Mouse (Mus musculus): Measurements from ENCODE around the gene Hist1h4j. TPM values are rescaled to one million over a fixed set of nuclear protein-coding genes. Genes with fewer than 3 reads are reported as not detected.

Hist1h4j gene
- polyA plus RNA-seq (2017; shearing (Covaris generic)), result not detected

DNA sequence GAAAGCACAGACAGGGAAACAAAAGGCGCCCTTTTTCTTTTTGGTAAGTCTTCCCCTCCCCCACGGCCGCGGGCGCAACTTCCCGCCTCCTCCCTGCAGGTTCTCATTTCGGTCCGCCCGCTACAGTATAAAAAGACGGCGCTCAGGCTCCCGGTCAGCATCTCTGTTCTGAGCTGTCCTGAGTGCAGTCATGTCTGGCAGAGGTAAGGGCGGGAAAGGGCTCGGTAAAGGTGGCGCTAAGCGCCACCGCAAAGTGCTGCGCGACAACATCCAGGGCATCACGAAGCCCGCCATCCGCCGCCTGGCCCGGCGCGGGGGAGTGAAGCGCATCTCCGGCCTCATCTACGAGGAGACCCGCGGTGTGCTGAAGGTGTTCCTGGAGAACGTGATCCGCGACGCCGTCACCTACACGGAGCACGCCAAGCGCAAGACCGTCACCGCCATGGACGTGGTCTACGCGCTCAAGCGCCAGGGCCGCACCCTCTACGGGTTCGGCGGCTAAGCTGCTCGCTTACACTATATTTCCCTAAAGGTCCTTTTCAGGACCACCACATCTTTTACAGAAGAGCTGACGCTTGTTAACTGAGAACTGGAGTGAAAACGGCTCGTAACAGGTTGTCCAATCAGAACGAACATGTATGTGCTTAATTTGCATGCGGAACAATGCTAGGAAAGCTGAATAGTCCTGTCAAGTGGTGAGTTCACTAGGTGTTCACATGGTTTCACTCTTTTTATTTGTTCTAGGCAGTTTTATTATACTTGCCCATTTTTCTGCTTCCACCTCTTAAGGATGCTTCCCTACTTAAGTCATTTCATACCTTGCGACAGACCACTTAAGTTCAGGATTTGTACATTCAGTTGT is at the start of gene Hist1h4j:
TSS of gene Hist1h4j (plus strand) at position 159 of the 862 bp plus-strand sequence.

DNA sequence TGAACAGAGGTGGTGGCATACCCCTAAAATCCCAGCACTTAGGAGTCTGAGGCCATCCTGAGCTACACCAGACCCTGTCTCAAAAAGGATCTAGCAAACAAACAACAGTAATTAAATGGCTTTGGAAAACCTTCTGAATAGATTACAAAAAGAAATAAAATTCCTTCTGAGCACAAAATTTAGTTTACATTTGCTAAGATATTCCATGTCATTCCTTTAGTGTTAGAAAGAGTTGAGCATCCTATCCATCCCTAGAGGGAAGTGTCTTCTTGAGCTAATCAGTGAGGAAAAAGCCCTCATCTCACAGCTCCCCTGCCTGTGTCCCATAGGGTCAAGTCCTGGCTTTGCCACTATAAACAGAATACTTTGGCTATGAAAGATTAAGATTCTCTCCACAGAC is 37.1 kb upstream of the Hist1h4j start, which contains the start of gene Olfr1359:
TSS of gene Olfr1359 (plus strand) at position 301 of the 400 bp plus-strand sequence.

DNA sequence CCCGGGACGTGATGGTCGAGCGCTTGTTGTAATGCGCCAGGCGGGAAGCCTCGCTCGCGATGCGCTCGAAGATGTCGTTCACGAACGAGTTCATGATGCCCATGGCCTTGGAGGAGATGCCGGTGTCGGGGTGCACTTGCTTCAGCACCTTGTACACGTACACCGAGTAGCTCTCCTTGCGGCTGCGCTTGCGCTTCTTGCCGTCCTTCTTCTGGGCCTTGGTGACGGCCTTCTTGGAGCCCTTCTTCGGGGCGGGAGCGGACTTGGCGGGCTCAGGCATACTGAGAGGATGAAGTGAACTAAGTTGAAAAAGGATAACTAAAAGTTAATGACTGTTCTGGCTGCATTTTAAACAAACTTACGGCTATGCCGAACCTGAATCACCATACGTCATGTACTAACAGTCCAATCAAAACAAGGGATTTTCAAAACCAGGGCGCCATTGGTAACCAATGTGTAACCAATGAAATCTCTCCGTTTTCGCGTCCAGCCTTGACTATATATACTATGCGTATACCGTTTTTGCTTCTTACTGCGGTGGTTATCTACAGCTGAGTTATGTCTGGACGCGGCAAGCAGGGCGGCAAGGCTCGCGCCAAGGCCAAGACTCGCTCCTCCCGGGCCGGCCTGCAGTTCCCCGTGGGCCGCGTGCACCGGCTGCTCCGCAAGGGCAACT is 18.9 kb upstream of the Hist1h4j start, which contains the start of the genes Hist1h2bl and Hist1h2ai:
TSS of gene Hist1h2bl (minus strand) at position 280 of the 676 bp plus-strand sequence.
TSS of gene Hist1h2ai (plus strand) at position 559 of the 676 bp plus-strand sequence.

DNA sequence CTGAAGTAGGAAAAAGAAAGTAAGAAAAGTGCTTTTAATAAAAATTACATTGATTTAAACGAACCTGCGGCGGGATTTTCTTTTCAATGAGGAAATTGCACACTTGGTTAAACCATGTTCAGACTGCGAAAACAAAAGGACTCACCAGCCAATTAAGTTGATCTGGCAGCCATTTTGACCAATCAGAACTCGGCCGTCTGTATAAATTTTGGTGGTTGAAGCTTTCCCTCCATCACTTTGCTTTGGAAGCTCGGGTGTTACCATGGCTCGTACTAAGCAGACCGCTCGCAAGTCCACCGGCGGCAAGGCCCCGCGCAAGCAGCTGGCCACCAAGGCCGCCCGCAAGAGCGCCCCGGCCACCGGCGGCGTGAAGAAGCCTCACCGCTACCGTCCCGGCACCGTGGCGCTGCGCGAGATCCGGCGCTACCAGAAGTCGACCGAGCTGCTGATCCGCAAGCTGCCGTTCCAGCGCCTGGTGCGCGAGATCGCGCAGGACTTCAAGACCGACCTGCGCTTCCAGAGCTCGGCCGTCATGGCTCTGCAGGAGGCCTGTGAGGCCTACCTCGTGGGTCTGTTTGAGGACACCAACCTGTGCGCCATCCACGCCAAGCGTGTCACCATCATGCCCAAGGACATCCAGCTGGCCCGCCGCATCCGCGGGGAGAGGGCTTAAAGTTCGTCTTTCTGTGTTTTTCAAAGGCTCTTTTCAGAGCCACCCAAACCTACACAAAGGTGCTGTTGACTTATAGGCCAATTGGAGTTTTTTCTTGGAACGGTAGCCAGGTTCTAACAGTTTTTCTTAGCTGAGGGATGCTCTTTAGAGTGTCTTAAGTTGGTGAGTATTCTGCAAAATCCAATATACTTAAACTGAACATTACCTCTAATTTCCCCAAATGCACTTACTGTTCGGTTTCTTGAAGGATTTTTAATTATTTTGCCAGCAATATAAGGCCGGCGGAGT is 17.2 kb upstream of the Hist1h4j start, which contains the start of gene Hist1h3h:
TSS of gene Hist1h3h (plus strand) at position 263 of the 961 bp plus-strand sequence.

DNA sequence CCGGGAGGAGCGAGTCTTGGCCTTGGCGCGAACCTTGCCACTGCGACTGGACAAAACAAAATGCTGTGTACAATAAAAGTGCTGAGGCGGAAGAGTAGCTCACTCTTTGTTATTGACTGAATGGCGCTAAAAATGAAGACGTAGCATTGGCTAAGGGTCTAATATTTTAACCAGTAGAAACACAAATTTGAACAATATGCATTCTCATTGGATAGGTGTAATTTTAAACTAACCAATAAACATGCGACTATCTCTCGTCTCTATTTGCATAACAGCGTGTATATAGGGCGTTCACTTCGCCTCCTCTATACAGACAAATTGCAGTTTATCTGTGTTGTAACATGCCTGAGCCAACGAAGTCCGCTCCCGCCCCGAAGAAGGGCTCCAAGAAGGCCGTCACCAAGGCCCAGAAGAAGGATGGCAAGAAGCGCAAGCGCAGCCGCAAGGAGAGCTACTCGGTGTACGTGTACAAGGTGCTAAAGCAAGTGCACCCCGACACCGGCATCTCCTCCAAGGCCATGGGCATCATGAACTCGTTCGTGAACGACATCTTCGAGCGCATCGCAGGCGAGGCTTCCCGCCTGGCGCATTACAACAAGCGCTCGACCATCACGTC is 13.0 kb upstream of the Hist1h4j start, which contains the start of gene Hist1h2bm:
TSS of gene Hist1h2bm (plus strand) at position 288 of the 616 bp plus-strand sequence.

DNA sequence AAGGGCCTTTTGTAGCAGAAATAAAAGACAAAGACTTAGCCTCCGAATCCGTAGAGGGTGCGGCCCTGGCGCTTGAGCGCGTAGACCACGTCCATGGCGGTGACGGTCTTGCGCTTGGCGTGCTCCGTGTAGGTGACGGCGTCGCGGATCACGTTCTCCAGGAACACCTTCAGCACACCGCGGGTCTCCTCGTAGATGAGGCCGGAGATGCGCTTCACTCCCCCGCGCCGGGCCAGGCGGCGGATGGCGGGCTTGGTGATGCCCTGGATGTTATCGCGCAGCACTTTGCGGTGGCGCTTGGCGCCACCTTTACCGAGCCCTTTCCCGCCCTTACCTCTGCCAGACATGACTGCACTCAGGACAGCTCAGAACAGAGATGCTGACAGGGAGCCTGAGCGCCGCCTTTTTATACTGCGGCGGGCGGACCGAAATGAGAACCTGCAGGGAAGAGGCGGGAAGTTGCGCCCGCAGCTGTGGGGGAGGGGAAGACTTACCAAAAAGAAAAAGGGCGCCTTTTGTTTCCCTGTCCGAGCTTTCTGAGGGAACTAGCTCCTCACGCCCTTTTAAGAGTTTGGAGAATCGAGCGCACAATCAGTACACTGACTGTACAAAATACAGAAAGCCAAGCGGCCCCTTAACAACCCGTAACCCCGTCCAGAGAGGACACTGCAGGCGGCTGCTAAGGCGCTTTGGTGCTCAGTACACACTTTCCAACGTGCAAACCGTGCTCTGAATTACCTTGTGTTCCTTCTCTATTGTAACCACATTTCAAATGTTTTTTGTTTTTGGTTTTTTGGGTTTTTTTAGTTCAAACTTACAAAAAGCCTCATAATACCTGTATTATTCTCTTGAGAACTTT is 15.5 kb downstream of the Hist1h4j start, which contains the start of gene Hist1h4k:
TSS of gene Hist1h4k (minus strand) at position 347 of the 859 bp plus-strand sequence.

DNA sequence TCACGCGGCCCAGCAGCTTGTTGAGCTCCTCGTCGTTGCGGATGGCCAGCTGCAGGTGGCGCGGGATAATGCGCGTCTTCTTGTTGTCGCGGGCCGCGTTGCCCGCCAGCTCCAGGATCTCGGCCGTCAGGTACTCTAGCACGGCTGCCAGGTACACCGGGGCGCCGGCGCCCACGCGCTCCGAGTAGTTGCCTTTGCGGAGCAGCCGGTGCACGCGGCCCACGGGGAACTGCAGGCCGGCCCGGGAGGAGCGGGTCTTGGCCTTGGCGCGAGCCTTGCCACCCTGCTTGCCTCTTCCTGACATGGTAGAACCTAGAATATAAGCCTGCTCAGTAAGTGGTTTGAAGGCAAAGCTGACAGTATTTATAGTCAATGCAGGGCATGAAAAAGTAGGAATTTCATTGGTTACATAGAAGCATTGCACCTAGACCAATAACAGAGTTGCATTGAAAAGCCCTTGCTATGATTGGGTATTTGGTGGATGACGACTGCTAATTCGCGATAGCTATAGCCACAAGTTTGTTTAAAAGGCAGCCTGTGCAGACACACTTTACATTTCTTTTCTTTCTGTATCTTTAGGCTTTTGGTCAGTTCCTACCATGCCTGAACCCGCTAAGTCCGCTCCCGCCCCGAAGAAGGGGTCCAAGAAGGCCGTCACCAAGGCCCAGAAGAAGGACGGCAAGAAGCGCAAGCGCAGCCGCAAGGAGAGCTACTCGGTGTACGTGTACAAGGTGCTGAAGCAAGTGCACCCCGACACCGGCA is 18.8 kb downstream of the Hist1h4j start, which contains the start of the genes Hist1h2ak and Hist1h2bn:
TSS of gene Hist1h2ak (minus strand) at position 304 of the 762 bp plus-strand sequence.
TSS of gene Hist1h2bn (plus strand) at position 600 of the 762 bp plus-strand sequence.

DNA sequence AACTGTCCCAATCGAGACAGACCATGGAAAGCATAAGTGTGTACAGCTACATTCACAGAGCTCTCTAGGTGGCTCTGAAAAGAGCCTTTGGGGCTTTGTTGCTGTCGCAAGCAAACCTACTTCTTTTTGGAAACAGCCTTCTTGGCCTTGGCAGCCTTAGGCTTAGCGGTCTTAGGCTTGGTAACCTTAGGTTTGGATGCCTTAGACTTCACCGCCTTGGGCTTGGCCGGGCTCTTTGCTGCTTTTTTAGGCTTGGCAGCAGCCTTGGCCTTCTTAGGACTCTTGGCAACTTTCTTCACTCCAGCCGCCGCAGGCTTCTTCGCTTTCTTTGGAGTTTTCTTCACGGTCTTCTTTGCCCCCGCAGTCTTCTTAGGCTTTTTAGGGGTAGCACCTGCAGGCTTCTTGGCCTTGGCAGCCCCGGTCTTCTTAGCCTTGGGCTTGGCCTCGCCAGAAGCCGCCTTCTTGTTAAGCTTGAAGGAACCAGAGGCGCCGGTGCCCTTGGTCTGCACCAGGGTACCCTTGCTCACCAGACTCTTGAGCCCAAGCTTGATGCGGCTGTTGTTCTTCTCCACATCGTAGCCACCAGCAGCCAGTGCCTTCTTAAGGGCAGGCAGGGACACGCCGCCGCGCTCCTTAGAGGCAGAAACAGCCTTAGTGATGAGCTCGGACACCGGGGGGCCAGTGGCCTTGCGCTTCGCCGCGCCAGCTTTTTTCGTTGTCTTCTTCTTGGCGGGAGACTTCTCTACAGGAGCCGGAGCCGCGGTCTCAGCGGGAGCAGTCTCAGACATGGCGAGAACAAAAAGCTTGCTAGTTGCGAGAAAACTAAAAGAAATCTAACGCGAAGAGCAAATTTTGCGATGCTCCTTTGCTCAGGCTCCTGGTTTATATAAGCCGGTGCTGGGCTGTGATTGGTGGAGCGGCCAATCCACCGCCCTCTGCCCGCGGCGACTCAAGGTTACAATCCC is 45.2 kb downstream of the Hist1h4j start, which contains the start of gene Hist1h1b:
TSS of gene Hist1h1b (minus strand) at position 859 of the 965 bp plus-strand sequence.

DNA sequence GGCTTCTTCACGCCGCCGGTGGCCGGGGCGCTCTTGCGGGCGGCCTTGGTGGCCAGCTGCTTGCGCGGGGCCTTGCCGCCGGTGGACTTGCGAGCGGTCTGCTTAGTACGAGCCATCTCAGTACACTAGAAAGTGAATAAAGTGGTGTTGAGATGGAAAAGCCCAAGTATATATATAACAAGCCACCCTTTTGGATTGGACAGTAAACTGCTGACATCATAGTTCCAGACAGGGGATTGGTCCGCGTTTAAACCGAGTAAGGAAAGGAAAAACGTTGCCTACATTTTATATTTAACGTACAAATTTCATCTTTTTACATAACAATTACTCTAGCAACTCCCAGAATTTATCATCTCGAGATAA is 48.4 kb downstream of the Hist1h4j start, which contains the start of gene Hist1h3i:
TSS of gene Hist1h3i (minus strand) at position 116 of the 363 bp plus-strand sequence.

Other genes starting within 250 kb of the Hist1h4j start
- gene AK157302, start 239.8 kb upstream of the Hist1h4j start, polyA plus RNA-seq (2017; shearing (Covaris generic)), result not detected
- 11.1 TPM for gene Gm11273, start 233.6 kb upstream of the Hist1h4j start, polyA plus RNA-seq (2017; shearing (Covaris generic))
- gene Zkscan8, start 203.9 kb upstream of the Hist1h4j start, polyA plus RNA-seq (2017; shearing (Covaris generic)), result 10.4 TPM
- gene Olfr1366, start 192.3 kb upstream of the Hist1h4j start, polyA plus RNA-seq (2017; shearing (Covaris generic)), result not detected
- gene Olfr1535, start 175.2 kb upstream of the Hist1h4j start, polyA plus RNA-seq (2017; shearing (Covaris generic)), result 0.20 TPM
- not detected for gene Olfr1364, start 153.3 kb upstream of the Hist1h4j start, polyA plus RNA-seq (2017; shearing (Covaris generic))
- not detected for gene Olfr1362, start 121.0 kb upstream of the Hist1h4j start, polyA plus RNA-seq (2017; shearing (Covaris generic))
- gene Olfr11, start 92.5 kb upstream of the Hist1h4j start, polyA plus RNA-seq (2017; shearing (Covaris generic)), result not detected
- not detected for gene Olfr1361, start 71.7 kb upstream of the Hist1h4j start, polyA plus RNA-seq (2017; shearing (Covaris generic))
- gene Olfr1360, start 57.7 kb upstream of the Hist1h4j start, polyA plus RNA-seq (2017; shearing (Covaris generic)), result not detected
- gene Olfr1359, start 37.0 kb upstream of the Hist1h4j start, polyA plus RNA-seq (2017; shearing (Covaris generic)), result not detected
- gene Hist1h2bl, start 18.9 kb upstream of the Hist1h4j start, polyA plus RNA-seq (2017; shearing (Covaris generic)), result not detected
- gene Hist1h2ai, start 18.6 kb upstream of the Hist1h4j start, polyA plus RNA-seq (2017; shearing (Covaris generic)), result not detected
- not detected for gene Hist1h3h, start 17.4 kb upstream of the Hist1h4j start, polyA plus RNA-seq (2017; shearing (Covaris generic))
- 0.82 TPM for gene Hist1h2bm, start 13.0 kb upstream of the Hist1h4j start, polyA plus RNA-seq (2017; shearing (Covaris generic))
- gene Hist1h4k, start 15.4 kb downstream of the Hist1h4j start, polyA plus RNA-seq (2017; shearing (Covaris generic)), result 22.8 TPM
- 3.0 TPM for gene Hist1h2ak, start 18.8 kb downstream of the Hist1h4j start, polyA plus RNA-seq (2017; shearing (Covaris generic))
- 2.1 TPM for gene Hist1h2bn, start 19.1 kb downstream of the Hist1h4j start, polyA plus RNA-seq (2017; shearing (Covaris generic))
- gene Hist1h1b, start 45.6 kb downstream of the Hist1h4j start, polyA plus RNA-seq (2017; shearing (Covaris generic)), result 4.3 TPM
- 1.6 TPM for gene Hist1h3i, start 48.3 kb downstream of the Hist1h4j start, polyA plus RNA-seq (2017; shearing (Covaris generic))
- not detected for gene Hist1h2an, start 52.2 kb downstream of the Hist1h4j start, polyA plus RNA-seq (2017; shearing (Covaris generic))
- gene Hist1h2bp, start 52.4 kb downstream of the Hist1h4j start, polyA plus RNA-seq (2017; shearing (Covaris generic)), result not detected
- 6.5 TPM for gene Hist1h2bq, start 75.1 kb downstream of the Hist1h4j start, polyA plus RNA-seq (2017; shearing (Covaris generic))
- gene Hist1h2ao, start 75.4 kb downstream of the Hist1h4j start, polyA plus RNA-seq (2017; shearing (Covaris generic)), result not detected
- 42.3 TPM for gene Hist1h4m, start 76.7 kb downstream of the Hist1h4j start, polyA plus RNA-seq (2017; shearing (Covaris generic))
- 3.8 TPM for gene Hist1h4n, start 97.1 kb downstream of the Hist1h4j start, polyA plus RNA-seq (2017; shearing (Covaris generic))
- gene Hist1h2ap, start 98.4 kb downstream of the Hist1h4j start, polyA plus RNA-seq (2017; shearing (Covaris generic)), result 104 TPM
- gene Hist1h2br, start 98.7 kb downstream of the Hist1h4j start, polyA plus RNA-seq (2017; shearing (Covaris generic)), result 6.7 TPM
- 0.24 TPM for gene Zfp184, start 210.0 kb downstream of the Hist1h4j start, polyA plus RNA-seq (2017; shearing (Covaris generic))
- gene Pom121l2, start 246.1 kb downstream of the Hist1h4j start, polyA plus RNA-seq (2017; shearing (Covaris generic)), result not detected